Mouse (Mus musculus) neural tube, embryonic 11.5 days (tissue): ENCODE measurements at regions not wholly inside any gene's neighbourhood (a gene's known extent, or its start where the extent isn't known, plus 50 kb on each side); places are given as distances from the start of the nearest gene placed in this dataset.
"Not testable (repeated sequence)": the region's sequence is repeated elsewhere in the genome, so short reads cannot be mapped to it uniquely, and the experiment has no call there.

ENCODE experiments used
- ATAC-seq: fragments of 200-750 bp; cut with Nextera tagmentation; 2 replicates; pipeline ENCODE4 v1.8.0; 2017; ENCODE audit warnings: moderate number of reproducible peaks, mild to moderate bottlenecking, moderate TSS enrichment, moderate library complexity; ENCODE audit not compliant: insufficient read depth, low FRiP score, low TSS enrichment
- DNase-seq: peaks from one replicate; pipeline ENCODE4 v3.0.0-alpha.2; 2015; ENCODE audit warnings: low spot score
- H3K27ac ChIP-seq: fragments of 300-500 bp; sonication (generic); 2 replicates; pipeline ENCODE4 v1.5.1; 2014; ENCODE audit warnings: low read depth, mild to moderate bottlenecking, low read length
- H3K27me3 ChIP-seq: fragments of 300-500 bp; sonication (generic); 2 replicates; pipeline ENCODE4 v1.6.1; 2014; ENCODE audit warnings: mild to moderate bottlenecking, low read length, mixed read lengths; ENCODE audit not compliant: control insufficient read depth, insufficient read depth
- H3K36me3 ChIP-seq: fragments of 300-500 bp; sonication (generic); 2 replicates; pipeline ENCODE4 v1.6.1; 2014; ENCODE audit warnings: mild to moderate bottlenecking, low read length, moderate library complexity, mixed read lengths; ENCODE audit not compliant: control insufficient read depth, insufficient read depth
- H3K4me1 ChIP-seq: fragments of 300-500 bp; sonication (generic); 2 replicates; pipeline ENCODE4 v1.6.1; 2014; ENCODE audit warnings: low read length, mixed read lengths; ENCODE audit not compliant: control insufficient read depth, insufficient read depth
- H3K4me2 ChIP-seq: fragments of 300-500 bp; sonication (generic); 2 replicates; pipeline ENCODE4 v1.6.1; 2014; ENCODE audit warnings: low read depth, mild to moderate bottlenecking, moderate library complexity
- H3K4me3 ChIP-seq: fragments of 300-500 bp; sonication (generic); 2 replicates; pipeline ENCODE4 v1.5.1; 2014; ENCODE audit warnings: low read depth, low read length
- H3K9ac ChIP-seq: fragments of 300-500 bp; sonication (generic); 2 replicates; pipeline ENCODE4 v1.6.1; 2014; ENCODE audit warnings: mild to moderate bottlenecking, low read length
- H3K9me3 ChIP-seq: fragments of 300-500 bp; sonication (generic); 2 replicates; pipeline ENCODE4 v1.6.1; 2016; ENCODE audit warnings: low read length; ENCODE audit not compliant: control insufficient read depth
- WGBS: fragments of 180-500 bp; shearing (Covaris S2); extraction: QIAGEN DNeasy Blood & Tissue Kit; methylation state at CpG from one replicate; pipeline ENCODE4 v1.1.7; 2014; 5-methylcytosine and 5-hydroxymethylcytosine counted together

DNA sequence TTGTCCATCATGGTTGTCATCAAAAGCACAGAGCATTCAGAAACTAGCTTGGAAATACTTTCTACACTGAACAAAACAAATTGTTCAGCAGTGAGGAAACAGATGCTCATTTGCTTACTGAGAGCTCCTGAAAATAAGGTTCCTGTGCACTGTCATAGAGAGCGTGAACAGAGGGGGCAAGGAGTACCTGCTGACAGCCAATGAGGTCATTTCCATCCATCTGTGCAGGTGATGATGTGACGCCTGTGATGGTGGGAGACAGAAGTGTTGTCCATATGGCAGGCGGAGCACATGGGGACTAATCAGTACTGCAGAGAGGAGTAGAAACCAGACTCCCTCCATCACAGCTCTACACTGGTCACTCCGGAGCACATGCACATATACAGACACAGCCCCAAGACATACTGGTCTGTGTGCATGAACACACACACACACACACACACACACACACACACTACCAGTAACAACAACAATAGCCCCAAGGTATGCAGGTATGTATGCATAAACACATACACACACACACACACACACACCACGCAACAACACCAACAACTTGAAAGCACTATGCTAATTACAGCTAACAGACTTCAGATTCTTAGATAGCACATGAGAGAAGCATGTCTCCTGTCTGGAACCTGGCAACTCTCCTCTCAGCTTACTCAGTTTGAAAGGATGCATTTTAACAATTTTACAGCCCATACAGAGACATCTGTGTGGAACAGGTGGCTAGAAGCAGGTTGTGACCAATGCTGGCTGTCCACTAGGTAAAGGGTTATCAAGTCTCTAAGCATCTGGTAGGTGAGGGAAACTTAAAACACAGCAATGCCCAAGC, 1056.2 kb downstream of the Poteg start:
- Histone ChIP-seq H3K4me1 (no peaks in the 10 kb centered on the region), H3K27ac (no peak overlapping the region), H3K4me3 (no peak overlapping the region), H3K4me2 (no peak overlapping the region), H3K27me3 (no peaks in the 10 kb centered on the region), H3K9ac (no peak overlapping the region), H3K9me3 (no peaks in the 10 kb centered on the region), H3K36me3 (no peaks in the 10 kb centered on the region)
- ATAC-seq, result no peak
- WGBS, result 93% methylated on average over 5 of the region's 5 CpGs
- DNase-seq, result no peak

DNA sequence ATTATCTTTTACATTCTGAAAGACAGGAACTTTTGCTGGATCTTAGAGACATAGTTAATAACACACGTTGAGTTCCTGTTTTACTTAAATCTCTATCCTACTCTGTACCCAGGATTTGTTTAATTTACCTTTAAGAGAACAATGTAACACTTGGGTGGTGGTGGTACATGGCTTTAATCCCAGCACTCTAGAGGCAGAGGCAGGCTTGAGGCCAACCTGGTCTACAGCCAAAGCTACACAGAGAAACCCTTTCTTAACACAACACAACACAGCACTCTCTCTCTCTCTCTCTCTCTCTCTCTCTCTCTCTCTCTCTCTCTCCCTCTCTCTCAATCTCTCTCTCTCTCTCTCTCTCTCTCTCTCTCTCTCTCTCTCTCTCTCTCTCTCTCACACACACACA, 1076.0 kb downstream of the Poteg start:
- not testable (repeated sequence) for H3K9me3 ChIP-seq, H3K27me3 ChIP-seq, ATAC-seq, H3K36me3 ChIP-seq, H3K9ac ChIP-seq, DNase-seq, H3K4me3 ChIP-seq, H3K4me2 ChIP-seq, H3K4me1 ChIP-seq, H3K27ac ChIP-seq
- WGBS, result 91% methylated on average over 1 of the region's 1 CpGs

DNA sequence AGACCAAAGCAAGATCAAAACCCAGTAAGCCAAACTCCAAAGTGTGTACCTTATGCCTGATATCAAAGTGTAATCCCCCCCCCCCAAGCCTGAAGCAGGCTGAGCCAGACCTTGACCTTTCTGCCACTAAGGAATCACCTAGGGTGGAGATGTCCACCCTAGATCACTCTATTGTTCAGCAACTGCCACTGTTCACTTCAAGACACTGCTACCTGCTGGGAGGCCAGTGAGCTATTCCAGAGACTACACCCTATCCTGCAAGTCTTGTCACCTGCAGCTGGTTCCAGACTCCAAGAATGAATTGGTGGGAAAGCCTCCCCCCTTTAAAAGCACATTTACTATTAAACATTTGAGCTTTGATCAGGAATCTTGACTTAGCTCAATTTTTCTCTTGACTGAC, 1099.8 kb downstream of the Poteg start:
- no peak overlapping the region for H3K4me3 ChIP-seq

DNA sequence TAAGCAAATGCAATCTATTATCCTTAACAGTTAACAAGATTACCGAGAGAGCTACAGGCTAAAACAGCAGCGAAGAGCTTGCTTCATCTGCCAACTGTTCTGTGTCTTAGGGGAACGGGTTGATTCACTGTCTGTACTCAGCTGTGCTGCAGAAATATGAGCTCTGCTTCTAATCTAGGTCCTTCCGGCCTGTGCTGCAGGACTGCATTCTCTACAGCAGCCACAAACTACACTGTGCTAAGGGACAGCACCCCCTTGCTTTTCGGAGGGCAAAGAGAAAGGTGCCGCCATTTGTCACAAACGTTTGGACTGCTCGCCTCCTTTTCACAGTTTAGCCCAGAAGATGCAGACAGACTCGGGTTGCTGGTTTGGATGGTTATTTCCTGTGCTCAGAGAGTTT, 1112.4 kb downstream of the Poteg start:
- no peak overlapping the region for H3K27ac ChIP-seq
- DNase-seq, result no peak
- 54% methylated on average over 9 of the region's 9 CpGs for WGBS

More for the DNA sequence above, 1099.8 kb downstream of the Poteg start:
- H3K9me3 ChIP-seq, result no peaks in the 10 kb centered on the region
- DNase-seq (no peak), ATAC-seq (no peak)
- no peaks in the 10 kb centered on the region for H3K27me3 ChIP-seq
- H3K4me1 ChIP-seq, result no peaks in the 10 kb centered on the region
- H3K4me2 ChIP-seq, result no peak overlapping the region
- no peak overlapping the region for H3K9ac ChIP-seq
- no peaks in the 10 kb centered on the region for H3K36me3 ChIP-seq
- no peak overlapping the region for H3K27ac ChIP-seq

DNA sequence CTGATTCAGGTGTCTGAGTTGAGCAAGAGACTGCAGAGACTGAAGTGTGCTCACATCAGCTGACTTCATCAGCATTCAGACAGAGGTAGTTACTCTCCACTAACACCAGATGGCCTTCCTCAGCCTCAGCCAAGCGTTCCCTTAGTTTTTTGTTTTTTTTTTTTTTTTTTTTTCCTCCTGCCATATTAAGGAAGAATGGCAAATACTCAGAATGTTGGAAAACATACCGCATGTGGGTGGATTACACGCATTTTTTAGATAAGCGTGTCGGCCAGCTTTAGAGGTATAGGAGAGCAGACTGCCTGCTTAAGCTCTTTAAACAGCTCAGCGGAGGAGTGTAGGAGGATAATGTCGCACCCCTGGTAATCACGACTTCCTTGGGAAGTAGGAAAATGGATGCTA, 1131.8 kb downstream of the Poteg start:
- WGBS, result 58% methylated on average over 8 of the region's 8 CpGs
- H3K27me3 ChIP-seq, result no peaks in the 10 kb centered on the region

More for the DNA sequence above, 1112.4 kb downstream of the Poteg start:
- no peaks in the 10 kb centered on the region for H3K9me3 ChIP-seq
- H3K36me3 ChIP-seq, result no peaks in the 10 kb centered on the region
- H3K4me3 ChIP-seq, result no peak overlapping the region
- no peak for ATAC-seq
- no peaks in the 10 kb centered on the region for H3K4me1 ChIP-seq
- H3K4me2 ChIP-seq, result no peak overlapping the region
- no peaks in the 10 kb centered on the region for H3K27me3 ChIP-seq
- H3K9ac ChIP-seq, result no peak overlapping the region

DNA sequence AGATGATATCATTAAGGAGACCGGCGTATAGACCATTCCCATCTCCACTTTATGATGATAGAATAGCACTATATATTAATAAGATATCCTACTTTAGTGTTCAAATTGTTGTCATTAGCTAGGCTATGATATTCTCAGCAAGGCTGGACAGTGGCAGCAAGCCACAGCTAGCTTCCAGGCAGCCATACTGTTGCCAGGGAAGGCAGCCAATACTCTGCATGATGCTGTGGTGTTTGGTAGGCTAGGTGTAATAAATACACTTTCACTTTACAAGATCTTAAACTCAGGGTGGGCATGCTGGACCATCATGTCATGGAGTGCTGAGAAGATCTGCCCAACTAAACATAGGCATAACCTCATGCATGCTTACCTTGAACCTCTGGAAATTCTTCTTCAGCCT, 1133.4 kb downstream of the Poteg start:
- H3K9me3 ChIP-seq, result no peaks in the 10 kb centered on the region

More for the DNA sequence above, 1131.8 kb downstream of the Poteg start:
- no peak overlapping the region for H3K27ac ChIP-seq
- H3K4me3 ChIP-seq, result no peak overlapping the region
- H3K9me3 ChIP-seq, result no peaks in the 10 kb centered on the region
- H3K36me3 ChIP-seq, result no peaks in the 10 kb centered on the region
- no peak for DNase-seq
- no peak for ATAC-seq
- H3K4me2 ChIP-seq, result no peak overlapping the region
- H3K9ac ChIP-seq, result no peak overlapping the region
- no peaks in the 10 kb centered on the region for H3K4me1 ChIP-seq

DNA sequence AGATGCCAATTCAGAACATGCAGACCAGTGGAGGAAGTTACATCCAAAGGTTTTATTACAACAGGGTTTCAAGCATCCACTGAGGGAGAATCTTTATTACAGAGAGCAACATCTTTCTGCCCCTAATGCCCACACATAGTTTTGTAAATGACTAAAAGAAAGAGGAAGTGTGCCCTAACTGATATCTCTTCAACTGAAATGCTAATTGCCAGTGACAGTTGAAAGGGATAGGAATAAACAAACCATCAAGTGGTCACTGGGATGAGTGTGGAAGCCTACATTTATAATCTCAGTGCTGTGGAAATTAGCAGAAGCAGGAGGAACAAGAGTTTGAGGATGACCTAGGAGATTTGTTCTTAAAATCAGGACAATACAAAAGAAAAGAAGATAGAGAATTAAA, 1142.5 kb downstream of the Poteg start:
- no peak overlapping the region for H3K9ac ChIP-seq
- H3K9me3 ChIP-seq, result no peaks in the 10 kb centered on the region
- H3K4me3 ChIP-seq, result no peak overlapping the region
- H3K27ac ChIP-seq, result no peak overlapping the region
- DNase-seq, result no peak
- H3K27me3 ChIP-seq, result no peaks in the 10 kb centered on the region
- H3K4me2 ChIP-seq, result no peak overlapping the region
- no peaks in the 10 kb centered on the region for H3K4me1 ChIP-seq
- ATAC-seq, result no peak
- no peaks in the 10 kb centered on the region for H3K36me3 ChIP-seq

More for the DNA sequence above, 1133.4 kb downstream of the Poteg start:
- no peak for ATAC-seq
- Histone ChIP-seq H3K27ac (no peak overlapping the region), H3K36me3 (no peaks in the 10 kb centered on the region), H3K4me2 (no peak overlapping the region), H3K4me1 (no peaks in the 10 kb centered on the region), H3K27me3 (no peaks in the 10 kb centered on the region), H3K9ac (no peak overlapping the region), H3K4me3 (no peak overlapping the region)
- DNase-seq, result no peak
- 100% methylated on average over 2 of the region's 2 CpGs for WGBS

DNA sequence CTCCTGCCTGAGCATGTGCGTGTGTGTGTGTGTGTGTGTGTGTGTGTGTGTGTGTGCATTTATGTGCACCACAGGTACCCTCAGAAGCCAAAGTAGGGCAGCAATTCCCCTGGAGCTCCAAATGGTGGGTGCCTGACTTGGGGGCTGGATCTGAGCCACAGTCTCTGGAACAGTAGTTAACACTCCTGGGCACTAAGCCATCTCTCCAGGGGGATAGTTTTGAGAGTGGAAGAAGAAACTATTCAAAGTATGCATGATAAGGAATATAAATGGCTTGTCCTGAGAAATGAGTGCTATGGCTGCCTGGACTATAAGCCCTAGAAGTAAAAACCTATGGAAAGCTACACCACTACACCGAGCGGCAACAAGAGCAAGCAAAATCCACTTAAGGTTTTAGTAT, 1145.8 kb downstream of the Poteg start:
- H3K9ac ChIP-seq, result no peak overlapping the region
- H3K9me3 ChIP-seq, result no peaks in the 10 kb centered on the region
- no peaks in the 10 kb centered on the region for H3K27me3 ChIP-seq
- H3K4me3 ChIP-seq, result no peak overlapping the region
- H3K27ac ChIP-seq, result no peak overlapping the region
- 90% methylated on average over 3 of the region's 3 CpGs for WGBS
- no peak overlapping the region for H3K4me2 ChIP-seq
- DNase-seq (no peak), ATAC-seq (no peak)
- H3K36me3 ChIP-seq, result no peaks in the 10 kb centered on the region
- no peaks in the 10 kb centered on the region for H3K4me1 ChIP-seq

DNA sequence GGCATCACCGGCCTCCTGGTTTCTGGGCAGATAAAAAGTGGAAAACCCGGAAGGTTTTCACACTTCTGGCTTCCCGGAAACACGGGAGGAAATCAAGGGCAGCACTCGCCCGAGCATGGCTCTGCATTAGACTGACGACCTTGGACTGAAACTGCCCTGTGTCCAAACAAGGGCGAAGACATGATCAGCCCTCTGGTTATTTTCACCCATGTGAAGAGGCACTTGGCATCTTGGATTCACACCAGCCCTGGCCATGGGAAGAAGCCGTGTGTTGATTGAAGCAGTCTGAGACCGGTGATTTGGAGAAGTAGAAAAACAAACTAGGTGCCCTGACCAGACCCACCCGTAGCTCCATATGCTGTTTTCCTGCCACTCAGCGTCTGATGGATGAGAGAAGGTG, 1146.7 kb downstream of the Poteg start:
- Histone ChIP-seq H3K4me1 (no peaks in the 10 kb centered on the region), H3K36me3 (no peaks in the 10 kb centered on the region), H3K4me2 (no peak overlapping the region), H3K27me3 (no peaks in the 10 kb centered on the region), H3K9ac (no peak overlapping the region), H3K4me3 (no peak overlapping the region), H3K9me3 (no peaks in the 10 kb centered on the region), H3K27ac (no peak overlapping the region)
- ATAC-seq (no peak), DNase-seq (no peak)
- 59% methylated on average over 12 of the region's 12 CpGs for WGBS
